Mouse (Mus musculus): ENCODE results near the gene Dapk1. TPM values are rescaled to one million over a fixed set of nuclear protein-coding genes. Genes with fewer than 3 reads are reported as not detected.

Dapk1 gene
- total and polyA plus RNA-seq, 3 experiments, result 26.0 to 27.1 (median 26.3) TPM

GRCm38 (mm10) chr13:60735306-60735705 is 133.6 kb downstream of the Dapk1 start:
- no peak for TF ChIP-seq EP300 (IDR thresholded peaks at IDR 0.05; ENCODE audit: insufficient read depth, low read depth, low read length)
- TF ChIP-seq CTCF (IDR thresholded peaks at IDR 0.05), result no peak
- TF ChIP-seq POLR2A (IDR thresholded peaks at IDR 0.05; ENCODE audit: insufficient read depth, low read depth, low read length), result no peak
- H3K4me3 ChIP-seq, result no peak overlapping the region
- H3K4me1 ChIP-seq (ENCODE audit: control insufficient read depth, insufficient read depth, low read length), result peaks cover 5% of the 10 kb centered on the region
- no peaks in the 10 kb centered on the region for H3K36me3 ChIP-seq (ENCODE audit: control insufficient read depth, insufficient read depth, low read length)
- H3K27ac ChIP-seq, result no peak overlapping the region
- H3K9ac ChIP-seq (ENCODE audit: low read depth, low read length), result no peak overlapping the region
- WGBS, result 94% methylated on average over 9 of the region's 9 CpGs
- no peaks in the 10 kb centered on the region for H3K27me3 ChIP-seq (ENCODE audit: control insufficient read depth, insufficient read depth, low read length)
- intact Hi-C loops (cut with DNase I), result loop anchor here (5.0 to 10.0 kb wide), 2 partner anchors 558 to 891 kb away; partner anchors contain the start of gene Gas1
- DNase-seq, result no peak
- no peaks in the 10 kb centered on the region for H3K79me2 ChIP-seq (replicated peaks; ENCODE audit: control insufficient read depth, insufficient read depth, low read length)

GRCm38 (mm10) chr13:60736421-60737105 is 134.8 kb downstream of the Dapk1 start:
- Histone ChIP-seq H3K4me1 (ENCODE audit: control insufficient read depth, insufficient read depth, low read length) (peaks cover 3% of the 10 kb centered on the region; the same call in 1 of the 2 replicates), H3K36me3 (ENCODE audit: control insufficient read depth, insufficient read depth, low read length) (no peaks in the 10 kb centered on the region), H3K27ac (no peak overlapping the region), H3K27me3 (ENCODE audit: control insufficient read depth, insufficient read depth, low read length) (no peaks in the 10 kb centered on the region), H3K4me3 (no peak overlapping the region), H3K9ac (ENCODE audit: low read depth, low read length) (no peak overlapping the region), H3K79me2 (replicated peaks; ENCODE audit: control insufficient read depth, insufficient read depth, low read length) (no peaks in the 10 kb centered on the region)
- intact Hi-C loops (cut with DNase I), result loop anchor here (5.0 to 10.0 kb wide), 2 partner anchors 559 to 892 kb away; partner anchors contain the start of gene Gas1
- TF ChIP-seq POLR2A (IDR thresholded peaks at IDR 0.05; ENCODE audit: insufficient read depth, low read depth, low read length), result no peak
- no peak for TF ChIP-seq CTCF (IDR thresholded peaks at IDR 0.05)
- no peak for TF ChIP-seq EP300 (IDR thresholded peaks at IDR 0.05; ENCODE audit: insufficient read depth, low read depth, low read length)
- 86% methylated on average over 13 of the region's 13 CpGs for WGBS
- DNase-seq, result no peak

- intact Hi-C loops (cut with DNase I), result loop anchor here (1.0 to 10.0 kb wide), 4 partner anchors 135 to 893 kb away; partner anchors contain the start of gene Gas1
- no peak overlapping the region for H3K9ac ChIP-seq (ENCODE audit: low read depth, low read length)
- H3K79me2 ChIP-seq (replicated peaks; ENCODE audit: control insufficient read depth, insufficient read depth, low read length), result no peaks in the 10 kb centered on the region
- H3K27ac ChIP-seq, result peak overlapping the region; percentile 79
- TF ChIP-seq EP300 (IDR thresholded peaks at IDR 0.05; ENCODE audit: insufficient read depth, low read depth, low read length) (peak; percentile 7; the same call in 1 of the 2 replicates), POLR2A (IDR thresholded peaks at IDR 0.05; ENCODE audit: insufficient read depth, low read depth, low read length) (no peak), CTCF (IDR thresholded peaks at IDR 0.05) (no peak)
- H3K36me3 ChIP-seq (ENCODE audit: control insufficient read depth, insufficient read depth, low read length), result no peaks in the 10 kb centered on the region
- no peaks in the 10 kb centered on the region for H3K27me3 ChIP-seq (ENCODE audit: control insufficient read depth, insufficient read depth, low read length)
- peaks cover 3% of the 10 kb centered on the region; the same call in 1 of the 2 replicates for H3K4me1 ChIP-seq (ENCODE audit: control insufficient read depth, insufficient read depth, low read length)
- WGBS, result 21% methylated on average over 9 of the region's 9 CpGs
- peak; percentile 84 to 91 for DNase-seq
- peak overlapping the region; percentile 23 for H3K4me3 ChIP-seq
These were observed 136.0 kb downstream of the Dapk1 start for GRCm38 (mm10) chr13:60737632-60738324.

GRCm38 (mm10) chr13:60738429-60738828 is 136.7 kb downstream of the Dapk1 start:
- TF ChIP-seq EP300 (IDR thresholded peaks at IDR 0.05; ENCODE audit: insufficient read depth, low read depth, low read length), result peak; percentile 68; the same call in 1 of the 2 replicates
- no peak for TF ChIP-seq POLR2A (IDR thresholded peaks at IDR 0.05; ENCODE audit: insufficient read depth, low read depth, low read length)
- no peaks in the 10 kb centered on the region for H3K79me2 ChIP-seq (replicated peaks; ENCODE audit: control insufficient read depth, insufficient read depth, low read length)
- H3K4me1 ChIP-seq (ENCODE audit: control insufficient read depth, insufficient read depth, low read length), result peaks cover 4% of the 10 kb centered on the region; the same call in 1 of the 2 replicates
- no peaks in the 10 kb centered on the region for H3K36me3 ChIP-seq (ENCODE audit: control insufficient read depth, insufficient read depth, low read length)
- 4% methylated on average over 9 of the region's 9 CpGs for WGBS
- H3K4me3 ChIP-seq, result peak overlapping the region; percentile 23
- no peaks in the 10 kb centered on the region for H3K27me3 ChIP-seq (ENCODE audit: control insufficient read depth, insufficient read depth, low read length)
- DNase-seq, result peak; percentile 71 to 76
- H3K27ac ChIP-seq, result peak overlapping the region; percentile 79
- intact Hi-C loops (cut with DNase I), result loop anchor here (1.0 to 10.0 kb wide), 4 partner anchors 136 to 894 kb away; partner anchors contain the start of gene Gas1
- no peak overlapping the region for H3K9ac ChIP-seq (ENCODE audit: low read depth, low read length)

- H3K27me3 ChIP-seq (ENCODE audit: control insufficient read depth, insufficient read depth, low read length), result no peaks in the 10 kb centered on the region
- WGBS, result 95% methylated on average over 6 of the region's 6 CpGs
- no peaks in the 10 kb centered on the region for H3K79me2 ChIP-seq (replicated peaks; ENCODE audit: control insufficient read depth, insufficient read depth, low read length)
- TF ChIP-seq CTCF (IDR thresholded peaks at IDR 0.05) (peak; percentile 39), POLR2A (IDR thresholded peaks at IDR 0.05; ENCODE audit: insufficient read depth, low read depth, low read length) (no peak), EP300 (IDR thresholded peaks at IDR 0.05; ENCODE audit: insufficient read depth, low read depth, low read length) (no peak)
- intact Hi-C loops (cut with DNase I), result no loop called here
- no peak overlapping the region for H3K4me3 ChIP-seq
- peaks cover 7% of the 10 kb centered on the region for H3K4me1 ChIP-seq (ENCODE audit: control insufficient read depth, insufficient read depth, low read length)
- H3K9ac ChIP-seq (ENCODE audit: low read depth, low read length), result no peak overlapping the region
- H3K36me3 ChIP-seq (ENCODE audit: control insufficient read depth, insufficient read depth, low read length), result no peaks in the 10 kb centered on the region
- no peak for DNase-seq
- H3K27ac ChIP-seq, result no peak overlapping the region
These were observed 138.5 kb downstream of the Dapk1 start for GRCm38 (mm10) chr13:60740248-60740647.

Measured in heart, adult 2 months (tissue).